Mouse (Mus musculus) forelimb bud, embryonic 11.5 days (tissue): ENCODE measurements at regions not wholly inside any gene's neighbourhood (a gene's known extent, or its start where the extent isn't known, plus 50 kb on each side); places are given as distances from the start of the nearest gene placed in this dataset.
"Not testable (repeated sequence)": the region's sequence is repeated elsewhere in the genome, so short reads cannot be mapped to it uniquely, and the experiment has no call there.

Experiments
- DNase-seq: peaks from one replicate; pipeline ENCODE4 v3.0.0-alpha.2; 2012; ENCODE audit warnings: low read depth, low spot score

DNA sequence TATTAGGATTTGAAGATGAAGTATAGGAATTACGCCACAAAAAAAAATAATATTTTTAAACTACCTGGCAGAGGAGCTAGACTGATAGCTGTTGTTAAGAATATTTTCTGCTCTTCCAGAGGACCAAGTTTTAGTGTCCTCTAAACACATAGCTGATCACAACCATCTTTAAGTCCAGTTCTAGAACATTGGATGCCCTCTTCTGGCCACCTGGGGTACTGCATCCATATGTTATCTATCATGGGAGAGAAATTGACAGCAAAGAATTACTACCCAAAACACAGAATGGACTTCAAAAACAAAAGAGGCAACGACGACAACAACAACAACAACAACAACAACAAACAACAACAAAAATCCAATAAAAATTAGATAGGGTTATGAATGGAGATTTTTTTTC lies 71.0 kb upstream of the Prl4a1 start:
- DNase-seq, result peak; percentile 33

DNA sequence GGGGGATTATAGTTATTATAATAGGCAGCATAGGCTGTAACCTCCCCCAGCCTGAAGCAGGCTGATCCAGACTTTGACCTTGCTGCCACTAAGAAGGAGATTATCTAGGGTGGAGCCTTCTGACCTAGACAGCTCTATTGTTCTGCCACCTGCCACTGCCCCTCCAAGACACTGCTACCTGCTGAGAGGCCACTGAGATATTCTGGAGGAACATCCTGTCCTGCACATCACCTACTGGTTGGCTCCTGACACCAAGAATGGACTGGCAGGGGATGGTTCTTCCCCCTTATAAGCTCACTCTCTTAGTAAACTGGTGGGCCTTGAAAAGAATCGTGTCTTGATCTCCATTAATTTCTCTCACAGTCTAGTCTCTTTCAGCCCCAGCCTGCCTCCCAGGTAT lies 55.6 kb upstream of the Prl4a1 start:
- DNase-seq, result not testable (repeated sequence)

DNA sequence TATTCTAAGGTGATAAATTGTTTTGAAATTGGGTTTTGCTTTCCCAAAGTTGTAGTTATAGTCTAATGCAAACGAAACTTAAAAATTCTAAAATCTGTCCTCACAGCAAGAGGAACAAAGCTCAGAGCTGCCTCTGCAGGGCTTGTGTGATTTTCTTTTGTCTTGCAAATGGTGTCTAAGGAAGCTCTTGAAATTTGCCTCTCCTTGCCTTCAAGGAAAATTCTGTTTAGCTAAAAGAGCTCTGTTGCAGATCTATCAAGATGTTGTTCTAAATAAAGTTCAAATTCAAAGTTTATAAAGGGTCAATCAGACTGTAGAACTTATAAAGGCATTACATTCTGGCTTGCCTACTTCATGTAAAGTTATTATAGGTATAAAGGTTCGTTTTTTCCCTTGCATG lies 53.6 kb upstream of the Prl4a1 start:
- not testable (repeated sequence) for DNase-seq

DNA sequence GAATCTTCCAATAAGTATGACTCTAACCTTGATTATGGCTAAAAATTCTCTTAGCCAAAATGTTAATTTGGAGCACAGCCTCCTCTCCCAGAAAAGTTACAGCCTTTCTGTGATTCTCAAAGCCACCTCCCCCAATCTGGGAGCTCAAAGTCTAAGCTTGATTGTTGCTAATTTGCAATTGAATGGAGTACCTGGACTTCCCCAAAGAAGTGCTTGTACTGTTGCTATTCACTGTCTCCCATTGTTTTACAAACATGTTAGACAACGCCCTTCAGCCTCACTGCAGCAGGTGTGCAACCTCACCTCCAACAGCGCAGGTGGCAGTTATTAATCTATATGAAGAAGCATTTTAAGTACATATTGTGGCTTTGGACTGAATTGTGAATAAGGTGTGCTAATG lies 50.0 kb upstream of the Prl4a1 start:
- not testable (repeated sequence) for DNase-seq
